8 mouse cellular contexts compared by ENCODE assay signal in genomic region chr6:83443441-83444340, GRCm38 (mm10). TPM values are rescaled to one million over a fixed set of nuclear protein-coding genes. Genes with fewer than 3 reads are reported as not detected.
DNase-seq lines count a peak whose midpoint lies in the region; ATAC-seq and TF ChIP-seq lines count a peak whose summit lies in the region.

No protein-coding gene starts in this region.

- ATAC-seq in G1E (ENCODE audit: extremely low read depth, insufficient number of reproducible peaks, low FRiP score, poor library complexity, severe bottlenecking), result no peak
- peak; percentile 20 for ATAC-seq in hindbrain, embryonic 13.5 days (ENCODE audit: low FRiP score)

- H3K9ac ChIP-seq in hindbrain, embryonic 13.5 days, result peak overlapping the region; percentile 94

- H3K27me3 ChIP-seq in G1E (ENCODE audit: insufficient read depth, low read length), result no peaks in the 10 kb centered on the region
- no peaks in the 10 kb centered on the region for H3K27me3 ChIP-seq in hindbrain, embryonic 13.5 days

- peak overlapping the region; percentile 58; the same call in 1 of the 2 replicates for H3K4me3 ChIP-seq in G1E (ENCODE audit: low read depth, low read length)
- H3K4me3 ChIP-seq in hindbrain, embryonic 13.5 days, result peak overlapping the region; percentile 7; the same call in 1 of the 2 replicates

- WGBS in hindbrain, embryonic 13.5 days, result 5% methylated on average over 13 of the region's 13 CpGs

- peak overlapping the region; percentile 99 for H3K27ac ChIP-seq in hindbrain, embryonic 13.5 days

- peaks cover 95% of the 10 kb centered on the region for H3K36me3 ChIP-seq in G1E (replicated peaks)
- peaks cover 25% of the 10 kb centered on the region for H3K36me3 ChIP-seq in hindbrain, embryonic 13.5 days

- H3K4me1 ChIP-seq in G1E (ENCODE audit: insufficient read depth, low read depth, low read length), result peaks cover 97% of the 10 kb centered on the region
- peaks cover 89% of the 10 kb centered on the region for H3K4me1 ChIP-seq in hindbrain, embryonic 13.5 days (replicated peaks)

- no peak for TF ChIP-seq CTCF in G1E (IDR thresholded peaks at IDR 0.05; ENCODE audit: low read depth, low read length)

- no peaks in the 10 kb centered on the region for H3K9me3 ChIP-seq in G1E (replicated peaks)
- no peaks in the 10 kb centered on the region for H3K9me3 ChIP-seq in hindbrain, embryonic 13.5 days

- peak overlapping the region; percentile 88 for H3K4me2 ChIP-seq in hindbrain, embryonic 13.5 days

- no peak for DNase-seq in G1E (ENCODE audit: low spot score)
- peak; percentile 87 for DNase-seq in cerebellum, adult 11-12 months
- DNase-seq in frontal cortex, postnatal 36 days (ENCODE audit: low spot score in 2 of 2), result peak; percentile 48 to 62
- peak; percentile 47 for DNase-seq in left cerebral cortex, adult 11 months (ENCODE audit: low spot score)
- peak; percentile 95 for DNase-seq in lung, postnatal 10 days
- DNase-seq in right cerebral cortex, postnatal 10 days (ENCODE audit: low spot score in 2 of 2), result peak; percentile 85 to 90
- DNase-seq in spleen, postnatal 14 days (ENCODE audit: low spot score in 2 of 2), result no peak

RNA-seq across cellular contexts. Expression of gene Tet3, which starts 15.2 kb away (rescaled TPM):
- 94.9 and 95.4 TPM in 2 replicates for total RNA-seq in G1E (2014; fragmentation: Nextera tagmentation)
- 14.9 and 17.6 TPM in 2 replicates for total RNA-seq in G1E (2017)
- polyA plus RNA-seq in G1E (2012), result 40.0 and 71.1 TPM in 2 replicates
- polyA plus RNA-seq in hindbrain, embryonic 13.5 days (2015; fragmentation: Nextera tagmentation; extraction: Ambion mirVana), result 69.8 and 75.4 TPM in 2 replicates

Comparison
In these comparisons a context has a peak if more than half of its experiments do, and no peak if none do; other contexts are left out.
1. DNase-seq: peak in cerebellum, adult 11-12 months (single experiment), frontal cortex, postnatal 36 days (2 of 2), left cerebral cortex, adult 11 months (single experiment), lung, postnatal 10 days (single experiment) and right cerebral cortex, postnatal 10 days (2 of 2); none in G1E (single experiment) and spleen, postnatal 14 days (0 of 2).